Mouse (Mus musculus): ENCODE results near the gene Rtf2. TPM values are rescaled to one million over a fixed set of nuclear protein-coding genes. Genes with fewer than 3 reads are reported as not detected.

The Rtf2 gene
- total RNA-seq, 1 experiment = 51.0 TPM

- H3K9me3 ChIP-seq (ENCODE audit: control insufficient read depth, insufficient read depth, low read depth, low read length) = no peaks in the 10 kb centered on the region
- TF ChIP-seq HCFC1 (IDR thresholded peaks at IDR 0.05; ENCODE audit: borderline replicate concordance, insufficient read depth, low read length) (no peak), CHD2 (IDR thresholded peaks at IDR 0.05; ENCODE audit: low read depth, low read length) (no peak), ZC3H11A (IDR thresholded peaks at IDR 0.05; ENCODE audit: borderline replicate concordance, low read depth, low read length) (no peak), ZNF384 (IDR thresholded peaks at IDR 0.05; ENCODE audit: low read depth, low read length) (no peak), MAFK (IDR thresholded peaks at IDR 0.05; ENCODE audit: insufficient read depth, low read depth, low read length) (no peak)
Observed at GRCm38 (mm10) chr2:172452031-172452430, 11.7 kb downstream of the Rtf2 start.

GRCm38 (mm10) chr2:172452458-172452857, 12.1 kb downstream of the Rtf2 start:
- H3K9ac ChIP-seq (ENCODE audit: insufficient read depth, low read depth, low read length, poor library complexity, severe bottlenecking) = no peak overlapping the region
- TF ChIP-seq ZC3H11A (IDR thresholded peaks at IDR 0.05; ENCODE audit: borderline replicate concordance, low read depth, low read length) (no peak), MAFK (IDR thresholded peaks at IDR 0.05; ENCODE audit: insufficient read depth, low read depth, low read length) (no peak), HCFC1 (IDR thresholded peaks at IDR 0.05; ENCODE audit: borderline replicate concordance, insufficient read depth, low read length) (no peak), CHD2 (IDR thresholded peaks at IDR 0.05; ENCODE audit: low read depth, low read length) (no peak), ZNF384 (IDR thresholded peaks at IDR 0.05; ENCODE audit: low read depth, low read length) (no peak)
- H3K27ac ChIP-seq (ENCODE audit: insufficient read depth, low read depth, low read length, poor library complexity, severe bottlenecking) = no peak overlapping the region
- peaks cover 37% of the 10 kb centered on the region for H3K36me3 ChIP-seq (ENCODE audit: control insufficient read depth, insufficient read depth, low read length, poor library complexity, severe bottlenecking)
- H3K9me3 ChIP-seq (ENCODE audit: control insufficient read depth, insufficient read depth, low read depth, low read length) = no peaks in the 10 kb centered on the region
- in situ Hi-C loops (cut with MboI; ENCODE audit: low sequenced_read_pairs in 2 of 2, unreplicated experiment in 2 of 2) = no loop called here
- no peak for DNase-seq (ENCODE audit: low read depth, low spot score)
- H3K4me3 ChIP-seq (ENCODE audit: insufficient read depth in 1 of 2, low read depth in 1 of 2, low read length in 2 of 2, poor library complexity in 1 of 2, severe bottlenecking in 1 of 2) = no peak overlapping the region
- H3K4me1 ChIP-seq (ENCODE audit: control insufficient read depth in 2 of 2, insufficient read depth in 2 of 2, low read length in 2 of 2, poor library complexity in 1 of 2) = no peaks in the 10 kb centered on the region

More at GRCm38 (mm10) chr2:172452031-172452430, 11.7 kb downstream of the Rtf2 start:
- no peak for DNase-seq (ENCODE audit: low read depth, low spot score)
- H3K4me1 ChIP-seq (ENCODE audit: control insufficient read depth in 2 of 2, insufficient read depth in 2 of 2, low read length in 2 of 2, poor library complexity in 1 of 2) = no peaks in the 10 kb centered on the region
- no peak overlapping the region for H3K9ac ChIP-seq (ENCODE audit: insufficient read depth, low read depth, low read length, poor library complexity, severe bottlenecking)
- H3K4me3 ChIP-seq (ENCODE audit: insufficient read depth in 1 of 2, low read depth in 1 of 2, low read length in 2 of 2, poor library complexity in 1 of 2, severe bottlenecking in 1 of 2) = no peak overlapping the region
- no peak overlapping the region for H3K27ac ChIP-seq (ENCODE audit: insufficient read depth, low read depth, low read length, poor library complexity, severe bottlenecking)
- in situ Hi-C loops (cut with MboI; ENCODE audit: low sequenced_read_pairs in 2 of 2, unreplicated experiment in 2 of 2) = no loop called here
- peaks cover 38% of the 10 kb centered on the region for H3K36me3 ChIP-seq (ENCODE audit: control insufficient read depth, insufficient read depth, low read length, poor library complexity, severe bottlenecking)

- no peak within 1 kb of the TSS for H3K9ac ChIP-seq (ENCODE audit: insufficient read depth, low read depth, low read length, poor library complexity, severe bottlenecking)
- no peak within 1 kb of the TSS for H3K27ac ChIP-seq (ENCODE audit: insufficient read depth, low read depth, low read length, poor library complexity, severe bottlenecking)
- in situ Hi-C loops (cut with MboI; ENCODE audit: low sequenced_read_pairs in 2 of 2, unreplicated experiment in 2 of 2) = no loop called here
- peaks cover 14% of the 10 kb centered on the region; the same call in 1 of the 2 replicates for H3K36me3 ChIP-seq (ENCODE audit: control insufficient read depth, insufficient read depth, low read length, poor library complexity, severe bottlenecking)
- H3K9me3 ChIP-seq (ENCODE audit: control insufficient read depth, insufficient read depth, low read depth, low read length) = no peaks in the 10 kb centered on the region
- TF ChIP-seq ZC3H11A (IDR thresholded peaks at IDR 0.05; ENCODE audit: borderline replicate concordance, low read depth, low read length) = no peak
- TF ChIP-seq MAFK (IDR thresholded peaks at IDR 0.05; ENCODE audit: insufficient read depth, low read depth, low read length) = no peak
- DNase-seq (ENCODE audit: low read depth, low spot score) = no peak
- no peaks in the 10 kb centered on the region for H3K4me1 ChIP-seq (ENCODE audit: control insufficient read depth in 2 of 2, insufficient read depth in 2 of 2, low read length in 2 of 2, poor library complexity in 1 of 2)
- no peak within 1 kb of the TSS for H3K4me3 ChIP-seq (ENCODE audit: insufficient read depth in 1 of 2, low read depth in 1 of 2, low read length in 2 of 2, poor library complexity in 1 of 2, severe bottlenecking in 1 of 2)
Observed at GRCm38 (mm10) chr2:172458496-172458895, 18.1 kb downstream of the Rtf2 start, which contains the start of gene Gcnt7. Gcnt7 (minus strand) TSS chr2:172458596.

- Histone ChIP-seq H3K4me3 (ENCODE audit: insufficient read depth in 1 of 2, low read depth in 1 of 2, low read length in 2 of 2, poor library complexity in 1 of 2, severe bottlenecking in 1 of 2) (no peak overlapping the region), H3K4me1 (ENCODE audit: control insufficient read depth in 2 of 2, insufficient read depth in 2 of 2, low read length in 2 of 2, poor library complexity in 1 of 2) (no peaks in the 10 kb centered on the region), H3K36me3 (ENCODE audit: control insufficient read depth, insufficient read depth, low read length, poor library complexity, severe bottlenecking) (peaks cover 19% of the 10 kb centered on the region; the same call in 1 of the 2 replicates), H3K9me3 (ENCODE audit: control insufficient read depth, insufficient read depth, low read depth, low read length) (no peaks in the 10 kb centered on the region), H3K27ac (ENCODE audit: insufficient read depth, low read depth, low read length, poor library complexity, severe bottlenecking) (no peak overlapping the region), H3K9ac (ENCODE audit: insufficient read depth, low read depth, low read length, poor library complexity, severe bottlenecking) (no peak overlapping the region)
- DNase-seq (ENCODE audit: low read depth, low spot score) = no peak
- no peak for TF ChIP-seq MAFK (IDR thresholded peaks at IDR 0.05; ENCODE audit: insufficient read depth, low read depth, low read length)
- TF ChIP-seq HCFC1 (IDR thresholded peaks at IDR 0.05; ENCODE audit: borderline replicate concordance, insufficient read depth, low read length) = no peak
- TF ChIP-seq ZC3H11A (IDR thresholded peaks at IDR 0.05; ENCODE audit: borderline replicate concordance, low read depth, low read length) = no peak
- no peak for TF ChIP-seq ZNF384 (IDR thresholded peaks at IDR 0.05; ENCODE audit: low read depth, low read length)
- TF ChIP-seq CHD2 (IDR thresholded peaks at IDR 0.05; ENCODE audit: low read depth, low read length) = no peak
- in situ Hi-C loops (cut with MboI; ENCODE audit: low sequenced_read_pairs in 2 of 2, unreplicated experiment in 2 of 2) = no loop called here
Observed at GRCm38 (mm10) chr2:172460647-172461046, 20.3 kb downstream of the Rtf2 start.

- Histone ChIP-seq H3K4me1 (ENCODE audit: control insufficient read depth in 2 of 2, insufficient read depth in 2 of 2, low read length in 2 of 2, poor library complexity in 1 of 2) (no peaks in the 10 kb centered on the region), H3K9ac (ENCODE audit: insufficient read depth, low read depth, low read length, poor library complexity, severe bottlenecking) (no peak overlapping the region), H3K4me3 (ENCODE audit: insufficient read depth in 1 of 2, low read depth in 1 of 2, low read length in 2 of 2, poor library complexity in 1 of 2, severe bottlenecking in 1 of 2) (no peak overlapping the region), H3K36me3 (ENCODE audit: control insufficient read depth, insufficient read depth, low read length, poor library complexity, severe bottlenecking) (peaks cover 30% of the 10 kb centered on the region), H3K9me3 (ENCODE audit: control insufficient read depth, insufficient read depth, low read depth, low read length) (no peaks in the 10 kb centered on the region), H3K27ac (ENCODE audit: insufficient read depth, low read depth, low read length, poor library complexity, severe bottlenecking) (no peak overlapping the region)
- DNase-seq (ENCODE audit: low read depth, low spot score) = no peak
- in situ Hi-C loops (cut with MboI; ENCODE audit: low sequenced_read_pairs in 2 of 2, unreplicated experiment in 2 of 2) = no loop called here
- no peak for TF ChIP-seq ZNF384 (IDR thresholded peaks at IDR 0.05; ENCODE audit: low read depth, low read length)
- TF ChIP-seq CHD2 (IDR thresholded peaks at IDR 0.05; ENCODE audit: low read depth, low read length) = no peak
- TF ChIP-seq HCFC1 (IDR thresholded peaks at IDR 0.05; ENCODE audit: borderline replicate concordance, insufficient read depth, low read length) = no peak
- TF ChIP-seq ZC3H11A (IDR thresholded peaks at IDR 0.05; ENCODE audit: borderline replicate concordance, low read depth, low read length) = no peak
- TF ChIP-seq MAFK (IDR thresholded peaks at IDR 0.05; ENCODE audit: insufficient read depth, low read depth, low read length) = no peak
Observed at GRCm38 (mm10) chr2:172462813-172463212, 22.5 kb downstream of the Rtf2 start.
